Mouse (Mus musculus) CH12F3 (cell line): ENCODE results near the gene Mlst8.
"Not testable (repeated sequence)": the region's sequence is repeated elsewhere in the genome, so short reads cannot be mapped to it uniquely, and the experiment has no call there.

ENCODE experiments used
- in situ Hi-C: fragments of 300-500 bp; cut with MboI; formaldehyde crosslinking; loops from 2 replicates; pipeline ENCODE4 v1.14.3; 2020; ENCODE audit warnings: low sequenced_read_pairs

Mlst8 gene

GRCm38 (mm10) chr17:24429201-24429983, 49.5 kb downstream of the Mlst8 start:
- in situ Hi-C loops: no loop called here

GRCm38 (mm10) chr17:24427170-24427557, 51.7 kb downstream of the Mlst8 start:
- in situ Hi-C loops: no loop called here

DNA sequence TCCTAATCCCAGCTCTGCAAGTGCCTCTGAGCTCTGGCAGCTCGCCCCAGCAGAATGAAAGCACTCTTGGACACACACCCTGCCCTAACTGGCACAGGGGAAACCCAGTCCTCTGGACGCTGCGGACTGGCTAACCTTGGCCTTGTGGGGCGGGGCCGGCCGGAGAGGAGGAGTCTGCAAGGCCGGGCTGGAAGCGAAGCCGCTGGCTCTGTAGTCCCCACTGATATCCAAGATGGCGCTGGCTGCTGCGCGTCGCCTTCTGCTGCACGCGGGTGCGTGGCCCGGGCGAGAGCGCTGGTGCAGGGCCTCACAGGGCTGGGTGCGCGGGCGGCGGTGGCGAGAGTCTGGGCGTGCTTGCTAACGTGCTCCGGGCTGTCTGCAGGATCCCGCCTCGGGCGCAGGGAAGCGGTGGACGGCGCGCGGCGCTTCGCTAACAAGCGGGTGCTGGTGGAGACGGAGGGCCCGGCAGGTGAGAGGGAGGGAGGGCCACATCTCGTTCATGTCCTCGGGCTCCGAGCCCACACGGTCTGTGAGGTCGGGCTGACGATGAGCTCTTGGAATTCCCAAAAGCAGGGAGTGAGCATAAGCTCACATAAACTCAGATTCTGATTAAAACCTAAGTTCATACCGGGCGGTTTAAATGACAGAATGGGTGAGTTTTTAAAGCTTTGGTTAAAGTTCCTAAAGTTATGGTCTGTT, 52.3 kb downstream of the Mlst8 start, which contains the start of gene Eci1:
Gene Eci1, plus strand, starts transcription at position 171 of the 699 bp plus-strand sequence.
- in situ Hi-C loops: no loop called here

GRCm38 (mm10) chr17:24425905-24426304, 53.0 kb downstream of the Mlst8 start:
- in situ Hi-C loops: no loop called here

GRCm38 (mm10) chr17:24425326-24425725, 53.6 kb downstream of the Mlst8 start:
- in situ Hi-C loops: not testable (repeated sequence)

- in situ Hi-C loops: no loop called here
Observed at GRCm38 (mm10) chr17:24424489-24424888, 54.4 kb downstream of the Mlst8 start.
